Mouse (Mus musculus) T-helper 1 cell (primary cell): ENCODE data around the gene Gm21981.

Experiments
- in situ Hi-C: fragments of 300-600 bp; cut with MboI, MseI; formaldehyde crosslinking; loops from one replicate; pipeline ENCODE4 v1.15.1; 2025; ENCODE audit warnings: high pct_unique_total_duplicates

The Gm21981 gene

DNA sequence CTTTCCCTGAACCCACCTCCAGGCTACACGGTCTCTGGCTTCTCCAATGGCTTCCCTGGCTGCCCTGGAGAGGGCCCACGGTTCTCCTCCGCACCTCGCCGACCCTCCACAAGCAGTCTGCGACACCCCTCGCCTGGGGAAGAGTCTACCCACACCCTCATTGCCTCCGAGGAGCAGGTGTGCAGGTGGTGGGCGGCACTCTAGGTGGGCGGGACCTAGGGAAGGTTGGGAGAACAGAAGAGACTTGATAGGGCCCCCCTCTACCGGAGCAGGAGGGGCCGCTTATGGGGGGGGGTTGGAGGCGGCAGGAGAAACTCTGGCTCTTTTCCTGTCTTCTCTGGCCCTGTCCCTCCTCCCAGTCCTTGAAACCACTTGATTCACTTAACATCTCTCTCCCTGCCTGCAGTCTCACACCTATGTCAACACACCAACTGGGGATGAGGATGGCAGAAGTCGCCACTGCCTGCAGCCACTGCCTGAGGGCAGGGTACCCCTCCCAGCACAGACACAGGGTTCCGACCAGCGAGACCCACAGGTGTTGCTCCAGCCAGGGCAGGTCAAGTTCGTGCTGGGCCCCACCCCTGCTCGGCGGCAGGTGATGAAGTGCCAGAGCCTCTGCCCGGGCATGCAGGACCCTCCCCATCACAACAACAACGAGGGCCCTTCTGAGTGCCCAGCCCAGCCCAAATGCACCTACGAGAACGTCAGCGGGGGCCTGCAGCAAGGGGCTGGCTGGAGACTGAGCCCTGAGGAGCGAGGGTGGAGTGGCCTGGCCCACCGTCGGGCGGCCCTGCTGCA, 8.5 kb upstream of the Gm21981 start:
- in situ Hi-C loops, result no loop called here

DNA sequence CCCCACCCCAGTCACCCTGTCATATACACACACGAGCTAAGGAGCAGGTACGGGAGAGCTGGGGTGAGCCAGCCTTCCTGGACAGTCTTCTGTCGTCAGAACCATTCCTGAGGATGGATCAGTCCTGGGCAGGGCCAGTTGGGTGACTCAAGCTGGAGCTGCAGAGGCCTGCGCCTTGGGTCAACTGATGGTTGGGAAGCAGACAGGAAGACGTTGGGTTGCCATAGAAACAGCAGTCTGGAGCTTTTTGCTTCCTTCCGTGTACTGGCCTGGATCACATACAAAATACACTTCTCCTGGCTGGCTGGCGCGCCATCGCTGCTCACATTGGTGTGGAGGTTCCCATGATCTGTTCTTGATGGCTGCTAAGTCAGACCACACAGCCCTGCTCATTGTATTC, 7.5 kb upstream of the Gm21981 start:
- in situ Hi-C loops, result no loop called here

DNA sequence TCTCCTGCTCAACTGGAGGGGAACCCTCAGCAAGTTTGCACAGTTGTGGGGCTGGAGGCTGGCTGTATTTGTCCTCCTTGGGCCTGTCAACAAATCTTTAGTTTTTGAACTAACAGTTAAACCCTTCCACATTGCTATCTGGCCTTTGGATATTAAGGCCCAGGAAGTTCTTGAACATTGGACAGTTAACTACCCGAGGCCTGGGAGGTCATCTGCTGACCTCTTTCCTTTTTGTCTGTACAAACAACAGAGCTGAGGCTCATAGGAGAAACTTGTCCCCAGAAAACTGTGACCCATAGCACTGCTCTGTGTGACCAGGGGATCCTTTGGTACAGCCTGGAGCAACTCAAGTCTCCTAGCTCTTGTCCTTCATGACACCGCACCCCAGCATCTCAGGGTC, 4.8 kb upstream of the Gm21981 start:
- in situ Hi-C loops, result no loop called here

DNA sequence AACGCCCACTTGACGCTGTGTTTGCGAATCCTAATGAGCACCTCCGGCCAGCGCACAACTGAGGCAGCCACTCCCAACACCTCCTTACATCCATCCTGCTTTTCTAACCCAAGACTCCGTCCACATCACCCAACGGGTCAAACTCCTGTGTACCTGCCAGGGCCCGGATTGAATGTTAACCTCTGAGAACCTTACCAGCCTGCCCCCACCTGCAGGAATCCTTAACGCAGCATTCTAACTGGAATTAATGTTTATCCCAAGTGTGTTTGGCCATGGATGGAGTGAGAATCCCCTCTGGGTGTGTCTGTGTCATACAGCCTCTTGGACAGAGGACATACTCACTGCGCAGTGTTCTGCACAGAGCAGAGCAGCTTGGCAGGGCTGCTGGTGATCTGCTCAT, 3.9 kb upstream of the Gm21981 start:
- in situ Hi-C loops, result no loop called here

DNA sequence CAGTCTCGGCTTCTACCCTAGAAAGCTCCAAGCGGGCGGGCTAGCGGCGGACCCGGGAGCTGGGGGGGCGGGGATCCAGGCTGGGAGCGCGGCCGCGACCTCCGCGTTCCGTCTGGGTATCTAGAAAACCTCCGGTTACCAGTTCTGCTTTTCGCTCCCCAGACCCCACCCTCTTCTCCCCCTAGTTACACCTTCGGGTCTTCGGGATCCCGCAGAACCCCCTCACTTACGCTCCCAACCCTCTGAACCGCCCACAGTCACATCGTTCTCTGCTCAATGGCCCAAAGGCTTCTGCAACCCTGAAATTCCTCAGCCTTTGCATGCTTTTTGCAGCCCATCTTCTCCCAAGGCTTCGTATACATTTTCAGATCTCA, 1.1 kb upstream of the Gm21981 start:
- in situ Hi-C loops, result no loop called here

DNA sequence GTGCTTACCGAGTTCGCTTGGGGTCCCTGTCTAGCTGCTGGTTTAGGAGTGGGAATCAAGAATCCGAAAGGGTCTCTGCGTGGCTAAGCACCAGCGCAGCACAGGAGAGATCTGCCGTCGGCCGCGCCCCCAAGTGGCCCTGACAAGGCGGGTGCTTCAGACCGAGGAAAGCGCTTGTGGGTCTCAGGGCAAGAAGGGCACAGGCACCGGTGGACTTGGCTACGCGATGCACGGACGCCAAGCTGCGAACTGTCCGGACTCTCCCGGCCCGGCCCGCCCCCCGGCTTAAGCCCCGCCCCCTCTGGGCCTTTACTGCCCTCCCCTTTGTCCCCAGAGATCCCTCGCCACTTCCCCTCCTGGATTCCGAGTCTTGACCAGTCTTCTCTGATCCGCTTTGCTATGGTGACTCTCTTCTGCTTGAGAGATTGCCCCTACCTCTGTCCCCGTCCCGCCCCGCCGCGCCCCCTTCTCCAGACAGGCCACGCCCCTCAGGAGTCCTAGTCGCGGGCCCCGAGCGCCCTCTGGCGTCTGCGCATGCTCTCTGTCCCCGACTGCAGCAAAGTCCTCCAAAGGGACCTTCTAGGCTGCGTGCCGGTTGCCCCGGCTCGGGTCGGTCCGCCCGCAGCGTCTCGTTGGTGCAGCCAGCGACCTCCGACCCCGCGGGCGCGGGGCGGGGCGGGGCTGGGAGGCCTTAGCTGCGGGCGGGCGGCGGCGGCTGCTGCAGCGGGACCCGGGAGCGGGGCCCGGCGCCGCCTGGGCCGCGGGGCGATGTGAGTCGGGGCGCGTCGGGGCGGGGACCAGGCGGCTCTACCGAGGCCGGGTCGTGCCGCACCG, 465 bp upstream of the Gm21981 start, which contains the start of gene Prickle4:
TSS of gene Prickle4 (minus strand) at position 234 of the 834 bp plus-strand sequence.
- in situ Hi-C loops, result no loop called here

DNA sequence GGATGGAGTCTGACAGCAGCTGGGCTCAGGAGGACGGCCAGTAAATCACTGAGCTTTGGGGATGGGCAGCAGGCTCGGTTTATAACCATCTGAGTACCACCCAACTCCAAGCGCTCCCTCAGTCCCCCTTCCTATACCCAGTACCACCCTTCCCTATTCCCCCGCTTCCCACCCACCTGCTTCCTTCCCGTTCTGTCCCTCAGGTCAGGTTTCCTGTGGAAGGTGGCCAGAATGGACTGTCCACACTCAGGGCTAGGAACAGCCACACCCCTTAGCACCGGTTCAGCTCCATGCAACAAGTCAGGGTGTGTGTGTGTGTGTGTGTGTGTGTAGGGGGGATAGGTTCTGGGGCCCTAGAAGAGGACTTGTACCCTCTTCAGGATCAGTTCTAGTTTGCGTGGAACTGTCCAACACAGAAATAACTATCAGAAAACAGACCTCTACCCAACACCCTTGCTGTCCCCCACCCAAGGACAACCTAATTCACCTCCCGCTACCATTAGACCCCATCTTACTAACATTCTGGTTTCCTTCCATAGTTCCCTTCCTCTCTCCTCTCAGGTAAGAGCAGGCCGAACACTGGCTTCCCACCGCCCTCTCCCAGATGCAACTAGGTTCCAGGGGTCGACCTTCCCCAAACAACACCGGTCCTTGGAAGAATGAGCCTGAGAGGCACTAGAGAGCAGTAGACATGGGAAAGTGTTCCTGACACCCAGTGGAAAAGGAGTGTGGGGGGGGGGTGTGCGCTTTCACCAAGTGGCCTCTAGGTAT, 399 bp downstream of the Gm21981 start:
- in situ Hi-C loops, result no loop called here

DNA sequence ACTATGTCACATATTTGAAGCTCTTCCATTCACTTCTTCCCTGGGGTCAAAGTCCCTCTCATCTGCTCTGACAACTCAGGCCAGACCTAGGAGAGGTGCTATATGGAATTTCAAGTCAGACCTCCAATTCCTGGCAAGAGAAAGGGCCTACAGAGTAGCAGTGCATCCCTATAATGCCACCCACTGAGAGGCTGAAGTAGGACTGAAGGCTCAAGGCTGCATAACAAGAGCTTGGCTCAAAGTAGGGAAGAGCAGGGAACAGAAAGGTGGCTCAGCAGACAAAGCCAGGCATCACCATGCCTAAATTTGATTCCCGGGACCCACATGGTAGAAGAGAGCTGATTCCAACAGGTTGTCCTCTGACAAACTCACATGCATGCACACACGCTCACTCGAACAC, 2.6 kb downstream of the Gm21981 start:
- in situ Hi-C loops, result no loop called here

DNA sequence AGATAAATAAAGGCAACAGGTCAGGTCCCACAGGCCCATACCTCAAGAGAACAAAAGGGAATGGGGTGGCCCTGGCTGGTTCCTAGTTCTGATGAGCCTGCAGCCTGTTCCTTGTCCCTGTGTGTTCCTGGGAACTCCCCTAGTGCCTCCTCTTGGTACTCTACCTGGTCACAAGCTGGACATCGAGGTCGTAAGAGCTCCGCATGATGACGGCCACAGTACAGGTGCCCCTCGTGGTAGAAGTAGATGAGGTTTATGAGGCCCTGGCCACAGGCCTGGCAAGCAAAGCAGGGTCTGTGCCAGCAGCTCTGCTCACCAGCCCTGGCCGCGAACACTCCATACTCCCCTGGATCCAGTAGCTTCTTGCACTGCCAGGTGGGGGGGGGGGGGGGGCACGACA, 4.4 kb downstream of the Gm21981 start:
- in situ Hi-C loops, result no loop called here

DNA sequence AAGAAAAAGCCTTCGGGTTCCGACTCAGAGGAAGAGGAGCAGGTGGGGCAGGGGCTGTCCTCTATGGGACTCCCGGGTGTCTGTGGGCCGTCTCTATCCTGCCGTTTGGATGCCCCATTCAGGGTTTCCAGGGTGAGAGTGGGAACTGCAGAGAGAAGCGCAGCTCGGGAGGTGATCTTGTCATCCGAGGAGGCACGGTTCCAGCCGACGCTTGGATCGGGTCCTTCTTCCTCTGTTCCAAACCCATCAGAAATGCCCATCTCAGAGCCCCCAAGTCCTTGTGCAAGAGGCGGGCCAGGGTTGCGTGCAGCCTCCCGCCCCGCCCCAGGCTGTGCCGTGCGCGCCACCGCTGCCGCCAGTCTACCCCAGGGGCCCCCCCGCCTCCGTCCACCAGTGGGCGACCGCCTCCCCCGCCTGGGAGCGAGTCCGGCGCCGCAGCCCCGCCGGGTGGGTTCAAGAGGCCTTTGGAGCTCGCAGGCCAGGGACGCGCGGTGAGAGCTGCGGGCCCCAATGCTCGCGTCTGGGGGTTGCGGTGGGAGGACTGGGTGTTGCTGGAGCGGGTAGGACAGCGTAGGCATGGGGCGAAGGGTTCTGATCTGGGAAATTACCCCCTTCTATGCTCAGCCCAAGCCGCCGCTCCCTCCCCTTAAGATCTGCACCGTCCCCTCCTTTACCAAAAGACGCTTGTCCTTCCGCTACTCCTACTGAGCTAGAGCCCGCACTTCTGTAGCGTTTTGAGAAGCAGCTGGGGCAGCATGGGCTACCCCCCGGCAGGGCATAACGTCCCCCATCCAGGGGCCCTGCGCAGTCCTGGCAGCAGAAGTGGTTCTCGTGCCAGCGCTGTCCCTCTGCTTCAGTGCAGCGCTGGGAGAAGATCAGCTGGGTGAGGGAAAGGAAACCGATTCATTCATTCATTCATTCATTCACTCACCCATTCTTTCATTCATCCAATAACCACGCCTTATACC, 5.4 kb downstream of the Gm21981 start, which contains the start of gene Frs3:
TSS of gene Frs3 (plus strand) at position 423 of the 968 bp plus-strand sequence.
- in situ Hi-C loops, result no loop called here

DNA sequence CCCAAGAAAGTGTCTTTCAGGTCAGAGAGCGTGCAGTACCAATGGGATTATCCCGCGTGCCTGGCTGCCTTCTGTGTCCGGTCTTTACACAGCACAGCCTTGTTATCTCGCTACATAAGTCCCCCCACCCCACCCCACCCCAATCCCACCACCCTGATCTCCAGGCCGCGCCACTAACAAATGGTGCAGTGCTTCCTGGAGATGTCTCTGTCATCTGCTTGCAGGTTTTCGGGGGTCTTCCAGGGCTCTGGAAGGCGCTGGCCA, 6.0 kb downstream of the Gm21981 start, which contains the start of gene Tomm6:
TSS of gene Tomm6 (minus strand) at position 43 of the 264 bp plus-strand sequence.
- in situ Hi-C loops, result no loop called here

DNA sequence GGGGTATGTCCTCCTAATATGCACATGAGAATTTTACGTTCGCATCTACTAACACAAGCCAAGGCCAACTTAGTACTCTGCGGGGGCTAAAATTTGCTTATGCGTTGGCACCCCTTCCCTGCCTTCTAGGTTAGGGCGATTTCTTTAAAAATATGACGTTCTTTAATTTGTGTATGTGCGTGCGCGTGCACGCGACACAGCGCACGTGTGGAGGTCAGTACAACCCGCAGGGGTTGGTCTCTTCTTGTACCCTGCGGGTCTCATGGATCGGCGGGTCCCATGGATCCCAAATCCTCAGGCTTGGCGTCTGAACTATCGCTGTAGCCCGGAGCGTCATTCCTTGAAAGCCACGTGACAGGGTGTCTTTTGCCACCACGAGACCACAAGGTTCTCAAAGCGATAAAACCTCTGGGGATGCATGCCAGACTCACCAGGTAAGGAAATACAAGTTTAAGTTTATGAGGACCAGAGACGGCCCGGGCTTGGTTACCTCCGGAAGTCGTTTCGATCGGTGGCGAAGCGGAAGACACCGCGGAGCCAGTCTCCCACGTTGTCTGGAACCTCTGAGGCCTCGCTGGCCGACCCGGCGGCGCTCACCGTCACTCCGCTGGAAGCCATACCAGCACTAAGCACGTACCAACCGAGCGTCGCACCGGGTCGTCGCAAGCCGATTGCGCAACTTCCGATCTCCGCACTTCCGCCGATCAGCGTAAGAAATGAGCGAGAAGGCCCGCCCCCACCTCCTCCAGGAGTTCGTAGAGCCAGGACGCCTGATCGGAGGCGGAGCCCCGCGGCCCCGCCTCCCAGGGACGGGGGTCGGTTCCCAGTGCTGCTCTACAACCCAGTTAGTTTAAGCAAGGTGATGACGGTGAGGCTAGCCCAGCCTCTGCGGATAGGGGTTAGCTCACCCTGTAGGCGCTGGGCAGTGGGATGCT, 6.6 kb downstream of the Gm21981 start:
- in situ Hi-C loops, result no loop called here

DNA sequence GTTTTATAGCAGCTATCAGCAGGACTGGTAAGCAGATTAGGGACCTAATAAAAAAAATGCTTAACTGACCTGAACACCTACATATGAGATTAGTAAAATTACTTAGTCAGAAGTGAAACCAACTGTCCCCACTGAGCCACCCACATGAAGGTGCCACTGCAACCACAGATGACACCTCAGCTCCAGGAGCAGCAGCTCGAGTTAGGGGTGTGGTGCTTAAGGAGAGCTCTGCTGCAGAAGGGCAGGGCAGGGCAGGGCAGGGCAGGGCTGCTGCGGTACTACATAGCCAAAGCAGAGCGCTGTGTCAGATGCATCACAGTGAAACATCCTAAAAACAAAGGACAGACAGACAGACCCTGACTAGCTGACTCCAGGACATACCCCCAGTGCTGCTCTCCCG, 11.4 kb downstream of the Gm21981 start:
- in situ Hi-C loops, result no loop called here

DNA sequence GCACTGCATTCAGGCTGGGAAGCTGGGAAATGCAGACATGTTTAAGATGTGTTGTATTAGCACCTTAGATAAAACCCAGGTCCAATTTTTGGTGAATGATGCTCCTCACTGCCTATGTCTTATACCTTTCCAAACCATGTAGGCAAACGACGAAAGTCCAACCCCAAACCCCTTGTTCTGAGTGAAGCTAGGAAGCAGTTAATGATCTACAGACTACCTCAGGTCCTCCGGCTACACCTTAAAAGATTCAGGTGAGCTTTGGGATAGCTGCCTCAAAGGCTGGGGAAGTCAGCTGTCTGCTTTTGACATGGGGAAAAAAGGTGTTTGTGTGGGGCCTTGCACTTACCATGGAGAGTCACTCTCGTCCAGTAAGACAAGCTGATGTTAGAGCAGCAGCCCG, 15.6 kb downstream of the Gm21981 start:
- in situ Hi-C loops, result no loop called here

DNA sequence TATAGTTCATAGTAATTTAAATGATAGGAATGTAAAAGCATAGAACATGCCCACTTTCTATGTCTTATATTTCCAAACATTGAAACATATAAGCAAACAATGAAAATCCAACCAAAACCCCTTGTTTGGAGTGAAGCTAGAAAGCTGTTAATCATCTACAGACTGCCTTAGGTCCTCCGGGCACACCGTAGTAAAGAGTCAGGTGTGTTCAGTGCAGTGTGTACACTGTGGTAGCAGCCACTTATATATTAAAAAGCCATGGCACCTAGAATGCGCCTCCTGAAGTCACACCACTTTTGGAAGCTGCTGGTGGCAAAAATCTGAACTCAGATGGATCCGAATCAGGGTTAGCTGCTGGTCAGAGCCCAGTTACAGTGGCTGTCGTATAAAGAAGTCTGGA, 16.0 kb downstream of the Gm21981 start:
- in situ Hi-C loops, result no loop called here

DNA sequence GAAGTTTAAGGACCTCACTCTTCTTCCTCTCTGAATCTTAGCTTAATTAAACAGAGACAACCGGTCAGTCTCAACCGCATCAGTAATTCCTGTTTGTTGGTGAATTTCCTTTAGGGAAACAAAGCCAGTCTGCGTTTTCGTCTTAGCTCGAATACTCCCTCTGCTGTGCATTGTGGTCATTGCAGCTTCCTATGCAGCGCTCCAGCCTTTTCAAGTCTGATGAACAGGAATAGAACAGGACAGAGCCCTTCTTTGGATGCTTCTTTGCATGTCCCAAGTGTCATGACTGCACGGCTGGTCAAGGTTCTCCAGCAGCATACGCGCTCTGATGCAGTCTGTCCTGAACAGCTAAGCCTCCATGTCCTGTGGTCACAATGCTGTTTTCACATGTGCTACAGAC, 17.7 kb downstream of the Gm21981 start:
- in situ Hi-C loops, result no loop called here

DNA sequence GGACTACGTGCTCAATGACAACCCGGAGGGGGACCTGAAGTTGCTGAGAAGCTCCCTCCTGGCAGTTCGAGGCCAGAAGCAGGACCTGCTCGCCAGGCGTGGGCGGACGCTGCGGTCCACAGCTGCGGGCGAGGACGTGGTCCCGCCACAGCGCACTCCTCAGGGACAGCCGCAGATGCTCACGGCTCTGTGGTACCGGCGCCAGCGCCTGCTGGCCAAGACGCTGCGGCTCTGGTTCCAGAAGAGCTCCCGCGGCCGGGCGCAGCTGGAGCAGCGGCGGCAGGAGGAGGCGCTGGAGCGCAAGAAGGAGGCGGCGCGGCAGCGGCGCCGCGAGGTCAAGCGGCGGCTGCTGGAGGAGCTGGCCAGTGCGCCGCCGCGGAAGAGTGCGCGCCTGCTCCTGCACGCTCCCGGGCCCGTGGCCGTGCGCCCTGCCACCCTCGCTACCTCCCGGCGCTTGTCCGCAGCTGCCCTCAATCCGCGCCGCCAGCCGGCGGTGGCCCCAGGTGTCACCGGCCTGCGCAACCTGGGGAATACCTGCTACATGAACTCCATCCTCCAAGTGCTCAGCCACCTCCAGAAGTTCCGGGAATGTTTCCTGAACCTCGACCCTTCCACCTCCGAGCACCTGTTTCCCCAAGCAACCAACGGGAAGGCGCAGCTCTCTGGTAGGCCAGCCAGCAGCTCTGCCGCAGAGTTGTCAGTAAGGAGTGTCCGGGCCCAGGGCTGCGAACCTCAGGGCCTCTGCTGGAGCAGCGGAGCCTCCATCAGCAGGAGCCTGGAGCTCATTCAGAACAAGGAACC, 21.7 kb downstream of the Gm21981 start:
- in situ Hi-C loops, result no loop called here

DNA sequence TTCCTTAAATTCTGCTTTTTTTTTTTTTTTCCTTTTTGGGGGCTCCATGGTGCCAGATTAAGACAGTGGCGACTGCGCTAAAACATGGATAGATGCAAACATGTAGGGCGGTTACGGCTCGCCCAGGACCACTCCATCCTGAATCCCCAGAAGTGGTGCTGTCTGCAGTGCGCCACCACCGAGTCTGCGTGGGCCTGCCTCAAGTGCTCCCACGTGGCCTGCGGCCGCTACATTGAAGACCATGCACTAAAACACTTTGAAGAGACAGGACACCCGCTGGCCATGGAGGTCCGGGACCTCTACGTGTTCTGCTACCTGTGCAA, 22.3 kb downstream of the Gm21981 start:
- in situ Hi-C loops, result no loop called here

DNA sequence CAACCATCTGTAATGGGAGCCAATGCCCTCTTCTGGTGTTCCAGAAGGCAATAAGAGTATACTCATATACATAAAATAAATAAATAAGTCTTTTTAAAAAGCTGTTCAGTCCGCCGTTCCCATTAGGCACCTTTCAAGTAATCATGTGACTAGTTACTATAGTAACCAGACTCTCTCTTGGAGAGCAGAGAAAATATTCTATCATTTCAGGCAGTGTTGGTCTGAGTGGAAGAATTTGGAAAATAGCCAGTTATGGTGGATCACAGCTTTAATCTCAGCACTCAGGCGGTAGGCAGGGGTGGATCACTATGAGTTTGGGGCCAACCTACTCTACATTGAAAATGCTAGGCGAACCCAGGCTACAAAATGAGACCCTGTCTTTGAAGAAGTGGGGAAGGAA, 25.1 kb downstream of the Gm21981 start:
- in situ Hi-C loops, result no loop called here
